Mouse (Mus musculus) Patski (cell line): ENCODE data around the gene Fam186a. TPM values are rescaled to one million over a fixed set of nuclear protein-coding genes. Genes with fewer than 3 reads are reported as not detected.
"Not testable (repeated sequence)": the region's sequence is repeated elsewhere in the genome, so short reads cannot be mapped to it uniquely, and the experiment has no call there.

Experiments
- ATAC-seq: fragments of 100-300 bp; one replicate; pipeline ENCODE4 v1.8.0; 2021
- CTCF ChIA-PET: fragments of 350-600 bp; sonication (Branson Sonifier 250); formaldehyde crosslinking; loops from one replicate; lab custom pipeline; 2022; ENCODE audit warnings: inconsistent platforms; lab: Charles Lee
- POLR2A ChIA-PET: fragments of 350-600 bp; sonication (Branson Sonifier 250); formaldehyde crosslinking; loops from one replicate; lab custom pipeline; 2022; ENCODE audit warnings: antibody characterized with exemption, inconsistent platforms; lab: Charles Lee
- DNase-seq: peaks from one replicate; pipeline ENCODE4 v3.0.0-alpha.2; 2011; ENCODE audit warnings: low read depth, low spot score
- H3K27me3 ChIP-seq: fragments of 371-371 bp; one replicate; pipeline ENCODE4 v1.5.1; 2021
- CTCF ChIP-seq: fragments of 100-300 bp; IDR thresholded peaks from one replicate; pipeline ENCODE4 v1.5.1; 2021
- in situ Hi-C: fragments of 300-500 bp; cut with MboI; formaldehyde crosslinking; loops from 3 replicates; pipeline ENCODE4 v1.11.1; 2018; ENCODE audit warnings: low pct_unique_long_range_greater_than_20kb, mixed read lengths
- polyA plus RNA-seq: library from polyadenylated mRNA; unstranded; gene quantifications from one replicate; pipeline ENCODE4 v1.2.3, GENCODE M21; 2021

Fam186a gene
- polyA plus RNA-seq, 1 experiment from 2014 or later, result not detected

- ATAC-seq (no peak), DNase-seq (no peak)
- ChIA-PET CTCF (no interaction called here), POLR2A (no interaction called here)
- in situ Hi-C loops, result no loop called here
- no peaks in the 10 kb centered on the region for H3K27me3 ChIP-seq
- TF ChIP-seq CTCF, result no peak
Observed at GRCm38 (mm10) chr15:99934501-99934900, 32.4 kb downstream of the Fam186a start.

GRCm38 (mm10) chr15:99931231-99931630 is 35.6 kb downstream of the Fam186a start:
- in situ Hi-C loops, result no loop called here
- TF ChIP-seq CTCF, result no peak
- POLR2A ChIA-PET, result interaction anchor here (0.6 kb wide), 1 partner anchor 248 kb away, joined by 6 read pairs; no protein-coding TSS in a partner anchor
- DNase-seq (no peak), ATAC-seq (no peak)
- CTCF ChIA-PET, result no interaction called here
- H3K27me3 ChIP-seq, result no peaks in the 10 kb centered on the region

- POLR2A ChIA-PET, result no interaction called here
- H3K27me3 ChIP-seq, result no peaks in the 10 kb centered on the region
- in situ Hi-C loops, result loop anchor here (10.0 to 25.0 kb wide), 2 partner anchors 235 to 432 kb away; no protein-coding TSS in a partner anchor
- no peak for TF ChIP-seq CTCF
- CTCF ChIA-PET, result interaction anchor here (1.9 kb wide), 1 partner anchor 10 kb away, joined by 8 read pairs; no protein-coding TSS in a partner anchor
- ATAC-seq (no peak), DNase-seq (no peak)
Observed at GRCm38 (mm10) chr15:99919601-99920158, 47.2 kb downstream of the Fam186a start.

- CTCF ChIA-PET, result no interaction called here
- POLR2A ChIA-PET, result no interaction called here
- H3K27me3 ChIP-seq, result no peaks in the 10 kb centered on the region
- ATAC-seq (no peak), DNase-seq (no peak)
- in situ Hi-C loops, result loop anchor here (10.0 to 25.0 kb wide), 2 partner anchors 232 to 430 kb away; no protein-coding TSS in a partner anchor
- no peak for TF ChIP-seq CTCF
Observed at GRCm38 (mm10) chr15:99917264-99917663, 49.6 kb downstream of the Fam186a start.

GRCm38 (mm10) chr15:99914613-99915012 is 52.2 kb downstream of the Fam186a start:
- CTCF ChIA-PET, result no interaction called here
- no peak for ATAC-seq
- in situ Hi-C loops, result loop anchor here (10.0 to 25.0 kb wide), 2 partner anchors 230 to 427 kb away; no protein-coding TSS in a partner anchor
- no peak for DNase-seq
- no peaks in the 10 kb centered on the region for H3K27me3 ChIP-seq
- POLR2A ChIA-PET, result interaction anchor here (0.6 kb wide), 1 partner anchor 16 kb away, joined by 5 read pairs; no protein-coding TSS in a partner anchor
- TF ChIP-seq CTCF, result no peak

DNA sequence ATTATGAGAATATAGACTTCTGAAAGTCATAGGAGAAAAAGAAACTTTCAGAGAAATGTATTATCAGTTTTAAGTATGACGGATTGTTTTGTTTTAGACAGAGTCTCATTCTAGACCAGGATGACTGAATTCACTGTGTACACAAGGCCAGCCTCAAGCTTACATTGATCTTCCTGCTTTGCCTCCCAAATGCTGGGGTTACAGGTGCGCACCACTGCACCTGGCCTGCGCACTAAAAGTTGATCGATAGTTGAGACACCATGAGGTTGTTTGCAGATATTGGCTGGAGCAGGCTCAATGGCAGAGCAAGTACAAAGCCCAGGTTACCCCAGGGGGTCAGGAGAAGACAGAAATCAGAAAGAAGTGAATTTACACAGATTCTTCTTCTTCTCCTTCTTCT is 55.1 kb downstream of the Fam186a start:
- CTCF ChIA-PET, result no interaction called here
- ATAC-seq (no peak), DNase-seq (no peak)
- in situ Hi-C loops, result loop anchor here (10.0 to 25.0 kb wide), 2 partner anchors 227 to 424 kb away; no protein-coding TSS in a partner anchor
- no peaks in the 10 kb centered on the region for H3K27me3 ChIP-seq
- no peak for TF ChIP-seq CTCF
- POLR2A ChIA-PET, result no interaction called here

DNA sequence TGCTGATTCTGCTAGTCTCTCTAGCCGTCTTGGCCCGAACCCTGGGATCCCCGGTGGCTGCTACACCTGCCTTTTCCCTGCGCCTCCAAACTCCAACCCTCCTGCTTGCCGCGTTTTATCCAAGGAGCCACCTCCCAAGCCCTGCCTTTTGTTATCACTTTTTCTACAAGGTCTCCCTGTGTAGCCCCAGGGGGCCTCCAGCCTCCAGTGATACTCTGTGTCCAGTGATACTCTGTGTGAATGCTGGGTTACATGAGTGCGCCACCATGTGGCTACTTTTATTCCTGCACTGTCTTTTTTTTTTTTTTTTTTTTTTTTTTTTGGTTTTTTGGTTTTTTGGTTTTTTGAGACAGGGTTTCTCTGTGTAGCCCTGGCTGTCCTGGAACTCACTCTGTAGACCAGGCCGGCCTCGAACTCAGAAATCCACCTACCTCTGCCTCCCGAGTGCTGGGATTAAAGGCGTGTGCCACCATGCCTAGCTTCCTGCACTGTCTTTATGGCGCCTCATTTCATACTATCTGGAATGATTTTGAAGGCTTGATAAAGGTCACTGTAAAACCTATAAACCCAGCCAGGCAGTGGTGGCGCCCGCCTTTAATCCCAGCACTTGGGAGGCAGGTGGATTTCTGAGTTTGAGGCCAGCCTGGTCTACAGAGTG is 57.4 kb downstream of the Fam186a start:
- DNase-seq, POLR2A ChIA-PET, H3K27me3 ChIP-seq, ATAC-seq: not testable (repeated sequence)
- CTCF ChIA-PET, result interaction anchor here (1.2 to 3.6 kb wide), 4 partner anchors 10 to 139 kb away, joined by 4 to 16 read pairs (median 6); no protein-coding TSS in a partner anchor
- in situ Hi-C loops, result loop anchor here (10.0 to 25.0 kb wide), 2 partner anchors 315 to 422 kb away; partner anchors contain the start of gene Aqp5
- peak; percentile 67 for TF ChIP-seq CTCF

GRCm38 (mm10) chr15:99907514-99907913 is 59.3 kb downstream of the Fam186a start:
- no peak for DNase-seq
- CTCF ChIA-PET, result interaction anchor here (3.6 kb wide), 1 partner anchor 68 kb away, joined by 16 read pairs; no protein-coding TSS in a partner anchor
- POLR2A ChIA-PET, result no interaction called here
- H3K27me3 ChIP-seq, result no peaks in the 10 kb centered on the region
- no peak for TF ChIP-seq CTCF
- in situ Hi-C loops, result loop anchor here (10.0 to 25.0 kb wide), 2 partner anchors 313 to 420 kb away; partner anchors contain the start of gene Aqp5
- no peak for ATAC-seq

- in situ Hi-C loops, result loop anchor here (10.0 to 25.0 kb wide), 2 partner anchors 312 to 420 kb away; partner anchors contain the start of gene Aqp5
- ChIA-PET CTCF (interaction anchor here (1.0 to 3.6 kb wide), 2 partner anchors 68 to 181 kb away, joined by 3 to 16 read pairs; partner anchors contain the start of gene Cox14), POLR2A (no interaction called here)
- H3K27me3 ChIP-seq, result no peaks in the 10 kb centered on the region
- DNase-seq, result no peak
- ATAC-seq, result no peak
- no peak for TF ChIP-seq CTCF
Observed at GRCm38 (mm10) chr15:99907041-99907440, 59.8 kb downstream of the Fam186a start.

GRCm38 (mm10) chr15:99904841-99905240 is 62.0 kb downstream of the Fam186a start:
- POLR2A ChIA-PET, result no interaction called here
- in situ Hi-C loops, result loop anchor here (10.0 to 25.0 kb wide), 2 partner anchors 310 to 418 kb away; partner anchors contain the start of gene Aqp5

More at GRCm38 (mm10) chr15:99904841-99905240, 62.0 kb downstream of the Fam186a start:
- no peak for DNase-seq
- ATAC-seq, result no peak
- CTCF ChIA-PET, result interaction anchor here (0.9 to 3.4 kb wide), 13 partner anchors 8 to 199 kb away, joined by 3 to 33 read pairs (median 4); partner anchors contain the start of gene Gm17349
- no peaks in the 10 kb centered on the region for H3K27me3 ChIP-seq
- TF ChIP-seq CTCF, result no peak
